Mouse (Mus musculus) forebrain, postnatal 0 days (tissue): Measurements from ENCODE around the gene Igf1r. TPM values are rescaled to one million over a fixed set of nuclear protein-coding genes. Genes with fewer than 3 reads are reported as not detected.

Experiments used
- ATAC-seq: fragments of 200-750 bp; cut with Nextera tagmentation; 2 replicates; pipeline ENCODE4 v1.8.0; 2017; ENCODE audit warnings: mild to moderate bottlenecking, moderate library complexity
- DNase-seq: peaks from one replicate; pipeline ENCODE4 v3.0.0-alpha.2; 2015
- H3K27ac ChIP-seq: fragments of 300-500 bp; sonication (generic); 2 replicates; pipeline ENCODE4 v1.5.1; 2014; ENCODE audit warnings: low read depth, mild to moderate bottlenecking, antibody characterized with exemption, low read length, moderate library complexity, mixed read lengths
- H3K27me3 ChIP-seq: fragments of 300-500 bp; sonication (generic); 2 replicates; pipeline ENCODE4 v1.6.1; 2014; ENCODE audit warnings: mild to moderate bottlenecking, low read length, mixed read lengths; ENCODE audit not compliant: insufficient read depth
- H3K36me3 ChIP-seq: fragments of 300-500 bp; sonication (generic); 2 replicates; pipeline ENCODE4 v1.6.1; 2014; ENCODE audit warnings: mild to moderate bottlenecking, moderate library complexity; ENCODE audit not compliant: insufficient read depth
- H3K4me1 ChIP-seq: fragments of 300-500 bp; sonication (generic); 2 replicates; pipeline ENCODE4 v1.6.1; 2014; ENCODE audit warnings: antibody characterized with exemption; ENCODE audit not compliant: insufficient read depth
- H3K4me2 ChIP-seq: fragments of 300-500 bp; sonication (generic); 2 replicates; pipeline ENCODE4 v1.6.1; 2014; ENCODE audit warnings: low read depth, mild to moderate bottlenecking, moderate library complexity
- H3K4me3 ChIP-seq: fragments of 300-500 bp; sonication (generic); 2 replicates; pipeline ENCODE4 v1.5.1; 2014; ENCODE audit warnings: low read depth, low read length, mixed read lengths
- H3K9ac ChIP-seq: fragments of 300-500 bp; sonication (generic); 2 replicates; pipeline ENCODE4 v1.6.1; 2014; ENCODE audit warnings: mild to moderate bottlenecking
- H3K9me3 ChIP-seq: fragments of 300-500 bp; sonication (generic); 2 replicates; pipeline ENCODE4 v1.6.1; 2016; ENCODE audit warnings: low read length
- CTCF ChIP-seq: sonication (generic); IDR thresholded peaks from 2 replicates; pipeline ENCODE4 v1.5.1; 2016; ENCODE audit warnings: antibody characterized with exemption, control low read depth, low read depth
- WGBS: fragments of 180-500 bp; shearing (Covaris S2); extraction: QIAGEN DNeasy Blood & Tissue Kit; methylation state at CpG from one replicate; pipeline ENCODE4 v1.1.7; 2014; 5-methylcytosine and 5-hydroxymethylcytosine counted together
- polyA plus RNA-seq: library from polyadenylated mRNA; unstranded; fragments of >200 nt; fragmentation: Nextera tagmentation; extraction: Ambion mirVana; gene quantifications from 2 replicates; pipeline ENCODE4 v1.2.1, GENCODE M21; 2015
- total RNA-seq: library from RNA; depleted of rRNA; stranded (reverse); fragments of >200 nt; gene quantifications from 2 replicates; pipeline ENCODE4 v1.2.3, GENCODE M21; 2014; rRNA removed

The Igf1r gene
- total RNA-seq (31.6 and 37.8 TPM in 2 replicates), polyA plus RNA-seq (8.1 and 12.8 TPM in 2 replicates)

DNA sequence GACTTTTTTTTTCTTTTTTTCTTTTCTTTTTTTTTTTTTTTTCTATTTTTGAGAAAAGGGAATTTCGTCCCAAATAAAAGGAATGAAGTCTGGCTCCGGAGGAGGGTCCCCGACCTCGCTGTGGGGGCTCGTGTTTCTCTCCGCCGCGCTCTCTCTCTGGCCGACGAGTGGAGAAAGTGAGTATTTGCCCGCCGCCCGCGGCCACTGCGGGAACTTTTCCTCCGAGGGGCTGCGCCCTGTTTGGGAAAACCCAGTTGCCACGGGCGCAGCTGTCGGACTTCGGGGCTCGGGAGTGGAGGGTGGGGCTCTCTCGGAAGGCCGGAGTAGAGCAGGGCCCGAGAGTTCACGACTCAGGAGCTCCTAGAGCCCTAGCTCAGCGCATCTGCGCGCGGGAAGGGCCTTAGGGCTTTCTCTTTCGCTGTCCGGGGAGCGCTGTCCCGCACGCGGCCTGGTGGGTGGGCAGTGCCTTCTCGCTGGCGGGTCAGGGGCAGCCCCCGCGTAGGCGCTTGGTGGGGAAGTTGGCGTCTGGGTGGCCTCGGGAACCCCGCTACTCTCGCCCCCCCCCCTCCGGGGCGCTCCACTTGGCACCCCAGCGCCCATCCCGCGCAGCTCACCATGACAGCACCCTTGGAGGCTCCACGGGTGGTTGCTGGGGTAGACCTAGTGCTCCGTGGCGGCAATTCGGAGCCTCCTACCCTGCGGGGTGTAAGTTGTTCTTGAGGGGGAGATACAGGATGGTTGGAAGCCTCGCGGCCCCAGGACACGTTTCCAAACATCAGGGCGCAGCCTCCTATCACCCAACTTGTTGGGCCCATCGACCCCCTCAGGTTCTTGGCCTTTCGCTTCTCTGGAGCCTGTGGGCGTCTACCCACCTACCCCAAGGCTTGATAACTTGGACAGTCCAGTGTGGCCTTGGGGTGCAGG is at the start of gene Igf1r:
TSS of gene Igf1r (plus strand) at position 51 of the 924 bp plus-strand sequence.
- no peak for DNase-seq
- no peaks in the 10 kb centered on the region for H3K27me3 ChIP-seq
- peak; percentile 27; the same call in 1 of the 2 replicates for TF ChIP-seq CTCF
- no peaks in the 10 kb centered on the region for H3K9me3 ChIP-seq
- peak within 1 kb of the TSS; percentile 97 for H3K4me3 ChIP-seq
- H3K9ac ChIP-seq = peak within 1 kb of the TSS; percentile 90
- H3K36me3 ChIP-seq = no peaks in the 10 kb centered on the region
- H3K4me1 ChIP-seq = peaks cover 19% of the 10 kb centered on the region
- H3K27ac ChIP-seq = peak within 1 kb of the TSS; percentile 99
- no peak for ATAC-seq
- peak within 1 kb of the TSS; percentile 98 for H3K4me2 ChIP-seq
- 3% methylated on average over 60 of the region's 62 CpGs for WGBS

DNA sequence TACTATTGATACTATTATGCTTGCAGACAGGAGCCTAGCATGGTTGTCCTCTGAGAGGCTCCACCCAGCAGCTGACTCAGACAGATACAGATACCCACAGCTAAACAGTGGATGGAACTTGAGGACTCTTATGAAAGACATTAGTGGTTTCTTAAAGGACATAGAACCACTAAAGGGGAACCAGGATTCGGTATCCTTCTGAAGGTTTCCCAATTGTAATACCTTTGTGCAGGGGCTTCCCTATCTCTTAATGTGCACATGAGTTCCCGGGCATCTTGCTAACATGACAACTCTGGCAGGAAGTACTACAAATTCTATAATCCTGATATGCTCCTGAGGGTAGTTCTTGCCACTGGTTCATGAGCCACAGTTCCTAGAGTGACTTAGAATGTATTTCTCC is 46.3 kb upstream of the Igf1r start:
- Histone ChIP-seq H3K4me2 (no peak overlapping the region), H3K4me1 (no peaks in the 10 kb centered on the region), H3K9me3 (no peaks in the 10 kb centered on the region), H3K27ac (no peak overlapping the region), H3K27me3 (no peaks in the 10 kb centered on the region), H3K9ac (no peak overlapping the region), H3K4me3 (no peak overlapping the region), H3K36me3 (no peaks in the 10 kb centered on the region)
- DNase-seq (no peak), ATAC-seq (no peak)
- no peak for TF ChIP-seq CTCF
- 98% methylated on average over 2 of the region's 2 CpGs for WGBS

DNA sequence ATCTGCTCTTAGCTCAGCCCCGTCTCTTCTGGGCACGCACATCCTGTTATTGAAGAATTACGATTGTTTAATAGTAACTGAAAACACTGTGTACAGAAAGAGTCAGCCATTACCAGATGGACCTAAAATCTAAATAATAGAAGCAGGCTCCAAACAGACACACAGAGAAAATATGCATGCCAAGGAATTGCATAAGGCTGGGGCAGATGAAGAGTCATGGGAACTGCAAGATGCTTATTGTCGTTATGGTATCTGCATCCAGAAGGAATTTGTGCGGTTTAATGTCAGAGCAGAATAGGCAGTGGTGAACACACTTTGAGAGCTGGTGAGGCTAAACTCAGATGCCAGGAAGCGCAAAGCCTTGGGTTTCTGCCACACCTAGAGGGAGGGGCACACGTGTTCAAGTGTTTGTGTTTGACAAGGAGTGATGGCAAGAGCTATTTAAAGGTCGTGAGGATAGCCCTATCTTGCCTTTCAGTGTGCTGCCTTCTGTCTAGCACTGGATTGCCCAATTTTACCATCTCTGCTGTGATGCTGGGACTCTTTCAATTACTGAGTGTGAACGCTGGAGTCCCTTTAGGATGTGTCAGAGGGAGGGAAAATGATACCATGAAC is 44.7 kb upstream of the Igf1r start:
- H3K4me2 ChIP-seq = no peak overlapping the region
- ATAC-seq = no peak; the same call in 1 of the 2 replicates
- TF ChIP-seq CTCF = no peak
- H3K9me3 ChIP-seq = no peaks in the 10 kb centered on the region
- H3K4me1 ChIP-seq = no peaks in the 10 kb centered on the region
- no peaks in the 10 kb centered on the region for H3K36me3 ChIP-seq
- no peak overlapping the region for H3K9ac ChIP-seq
- 66% methylated on average over 9 of the region's 9 CpGs for WGBS
- DNase-seq = no peak
- no peak overlapping the region for H3K4me3 ChIP-seq
- H3K27me3 ChIP-seq = no peaks in the 10 kb centered on the region
- no peak overlapping the region for H3K27ac ChIP-seq

DNA sequence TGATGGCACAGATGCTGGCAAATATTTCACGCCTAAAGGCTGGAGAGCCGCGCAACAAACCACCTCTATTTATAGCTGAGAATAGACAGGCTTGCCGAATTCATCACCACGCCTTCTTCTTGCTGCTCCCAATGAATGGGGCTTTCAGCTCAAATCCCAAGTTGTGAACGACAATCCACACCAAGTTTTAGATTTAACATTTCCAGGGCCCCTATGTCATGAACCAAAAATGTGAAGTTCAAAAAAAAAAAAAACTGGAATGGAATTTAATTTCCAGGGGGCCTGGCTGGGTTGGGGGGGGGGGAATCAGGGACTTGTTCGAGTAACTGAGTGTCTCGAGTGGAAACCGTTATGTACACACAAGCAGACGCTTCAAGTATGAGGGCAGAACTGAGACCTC is 42.1 kb upstream of the Igf1r start:
- Histone ChIP-seq H3K4me3 (peak overlapping the region; percentile 26), H3K27me3 (no peaks in the 10 kb centered on the region), H3K36me3 (no peaks in the 10 kb centered on the region), H3K9me3 (no peaks in the 10 kb centered on the region), H3K27ac (no peak overlapping the region), H3K4me1 (no peaks in the 10 kb centered on the region), H3K9ac (peak overlapping the region; percentile 7; the same call in 1 of the 2 replicates), H3K4me2 (peak overlapping the region; percentile 44)
- DNase-seq (peak; percentile 65), ATAC-seq (peak; percentile 86)
- no peak for TF ChIP-seq CTCF
- 7% methylated on average over 10 of the region's 10 CpGs for WGBS

DNA sequence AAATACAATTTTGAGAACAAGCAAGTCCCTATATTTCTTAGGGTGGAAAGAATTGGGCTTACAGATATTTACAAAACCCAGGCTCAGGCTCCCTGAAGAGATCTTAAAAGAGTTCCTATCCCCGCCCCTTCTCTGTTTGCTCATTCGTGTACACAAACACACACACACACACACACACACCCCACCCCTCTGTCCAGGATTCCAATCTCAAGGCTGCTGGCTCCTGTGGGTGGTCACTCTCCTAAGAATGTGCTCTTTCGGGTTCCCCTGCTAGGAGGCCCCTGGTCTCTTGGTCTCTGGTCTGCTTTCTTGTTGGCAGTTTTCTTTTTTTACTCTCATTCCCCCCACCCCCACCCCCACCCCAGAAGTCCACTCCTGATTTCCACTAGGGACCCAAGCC is 41.7 kb upstream of the Igf1r start:
- no peaks in the 10 kb centered on the region for H3K36me3 ChIP-seq
- peak overlapping the region; percentile 44 for H3K4me2 ChIP-seq
- no peak for TF ChIP-seq CTCF
- peak; percentile 6; the same call in 1 of the 2 replicates for ATAC-seq
- H3K4me1 ChIP-seq = no peaks in the 10 kb centered on the region
- no peaks in the 10 kb centered on the region for H3K27me3 ChIP-seq
- WGBS = 13% methylated on average over 3 of the region's 3 CpGs
- H3K27ac ChIP-seq = no peak overlapping the region
- DNase-seq = peak; percentile 9
- no peaks in the 10 kb centered on the region for H3K9me3 ChIP-seq
- H3K9ac ChIP-seq = no peak overlapping the region; the same call in 1 of the 2 replicates
- H3K4me3 ChIP-seq = peak overlapping the region; percentile 26

DNA sequence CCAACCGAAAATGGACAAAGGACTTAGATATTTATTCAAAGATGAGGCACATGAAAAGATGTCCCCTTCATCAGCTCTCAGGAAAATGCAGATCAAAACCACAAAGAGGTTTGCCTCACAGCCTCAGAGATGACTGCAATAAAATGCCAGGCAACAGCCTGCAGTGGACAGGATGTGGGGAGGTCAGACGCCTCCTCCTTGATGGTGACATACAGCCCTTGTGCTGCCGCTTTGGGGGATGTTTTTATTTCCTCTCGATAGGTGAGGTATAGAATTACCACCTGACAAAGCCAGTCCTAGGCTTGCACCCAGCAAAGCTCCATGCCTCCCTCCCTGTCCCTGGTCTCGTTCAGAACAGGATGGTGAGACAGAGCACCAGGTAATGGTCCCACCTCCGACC is 40.8 kb upstream of the Igf1r start:
- no peak overlapping the region for H3K27ac ChIP-seq
- no peaks in the 10 kb centered on the region for H3K27me3 ChIP-seq
- WGBS = 59% methylated on average over 6 of the region's 6 CpGs
- H3K4me2 ChIP-seq = no peak overlapping the region
- no peak for TF ChIP-seq CTCF
- H3K36me3 ChIP-seq = no peaks in the 10 kb centered on the region
- H3K9me3 ChIP-seq = no peaks in the 10 kb centered on the region
- H3K4me3 ChIP-seq = no peak overlapping the region
- H3K4me1 ChIP-seq = no peaks in the 10 kb centered on the region
- DNase-seq (no peak), ATAC-seq (no peak)
- no peak overlapping the region for H3K9ac ChIP-seq

DNA sequence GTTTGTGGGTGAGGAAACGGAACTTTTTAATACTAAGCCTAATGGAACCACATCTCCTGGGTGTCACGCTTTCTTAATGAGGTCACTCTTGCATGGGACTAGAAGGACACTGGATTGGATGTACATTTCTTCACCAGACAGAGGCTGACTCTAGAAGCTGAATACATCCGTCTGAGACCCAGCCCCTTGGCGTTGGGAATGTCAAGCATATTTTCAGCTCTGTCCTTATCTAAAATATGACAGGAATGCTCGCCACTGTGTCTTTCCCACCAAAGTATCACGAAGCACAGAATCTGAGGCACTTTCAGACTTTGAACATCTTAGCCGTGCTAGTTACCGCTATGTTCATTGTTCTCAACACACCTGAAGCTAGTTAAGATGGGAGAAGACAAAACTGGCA is 35.7 kb upstream of the Igf1r start:
- H3K4me2 ChIP-seq = no peak overlapping the region
- no peak for TF ChIP-seq CTCF
- WGBS = 92% methylated on average over 8 of the region's 8 CpGs
- no peak for DNase-seq
- H3K9me3 ChIP-seq = no peaks in the 10 kb centered on the region
- no peak overlapping the region for H3K4me3 ChIP-seq
- no peaks in the 10 kb centered on the region for H3K36me3 ChIP-seq
- no peak for ATAC-seq
- no peaks in the 10 kb centered on the region for H3K4me1 ChIP-seq
- no peak overlapping the region for H3K9ac ChIP-seq
- no peak overlapping the region for H3K27ac ChIP-seq
- no peaks in the 10 kb centered on the region for H3K27me3 ChIP-seq
